Mouse (Mus musculus): ENCODE measurements around the gene 1300017J02Rik.

- TF ChIP-seq CTCF (IDR thresholded peaks at IDR 0.05; ENCODE audit: low read depth, low read length) (no peak), POLR2A (IDR thresholded peaks at IDR 0.05; ENCODE audit: extremely low read depth, insufficient read depth, low read length) (no peak)
These were observed 52.0 kb downstream of the 1300017J02Rik start for GRCm38 (mm10) chr9:103252906-103253305.
